Mouse (Mus musculus) midbrain, embryonic 13.5 days (tissue): ENCODE data around the gene Chd6. TPM values are rescaled to one million over a fixed set of nuclear protein-coding genes. Genes with fewer than 3 reads are reported as not detected.

Experiments used
- ATAC-seq: fragments of 200-750 bp; cut with Nextera tagmentation; 2 replicates; pipeline ENCODE4 v1.8.0; 2017; ENCODE audit warnings: mild to moderate bottlenecking, moderate TSS enrichment, moderate library complexity
- H3K27ac ChIP-seq: fragments of 300-500 bp; sonication (generic); 2 replicates; pipeline ENCODE4 v1.5.1; 2015; ENCODE audit warnings: inconsistent platforms, mild to moderate bottlenecking, moderate library complexity
- H3K27me3 ChIP-seq: fragments of 300-500 bp; sonication (generic); 2 replicates; pipeline ENCODE4 v1.6.1; 2015; ENCODE audit warnings: mild to moderate bottlenecking, inconsistent platforms
- H3K36me3 ChIP-seq: fragments of 300-500 bp; sonication (generic); 2 replicates; pipeline ENCODE4 v1.6.1; 2015; ENCODE audit warnings: mild to moderate bottlenecking, inconsistent platforms
- H3K4me1 ChIP-seq: fragments of 300-500 bp; sonication (generic); replicated peaks from 2 replicates; pipeline ENCODE4 v1.6.1; 2015; ENCODE audit warnings: inconsistent platforms
- H3K4me2 ChIP-seq: fragments of 300-500 bp; sonication (generic); replicated peaks from 2 replicates; pipeline ENCODE4 v1.6.1; 2015; ENCODE audit warnings: moderate library complexity, mild to moderate bottlenecking, inconsistent platforms
- H3K4me3 ChIP-seq: fragments of 300-500 bp; sonication (generic); replicated peaks from 2 replicates; pipeline ENCODE4 v1.5.1; 2015; ENCODE audit warnings: mild to moderate bottlenecking, inconsistent platforms
- H3K9ac ChIP-seq: fragments of 300-500 bp; sonication (generic); replicated peaks from 2 replicates; pipeline ENCODE4 v1.6.1; 2015; ENCODE audit warnings: mild to moderate bottlenecking, inconsistent platforms
- H3K9me3 ChIP-seq: fragments of 300-500 bp; sonication (generic); 2 replicates; pipeline ENCODE4 v1.6.1; 2016; ENCODE audit warnings: mild to moderate bottlenecking, inconsistent platforms
- WGBS: fragments of 180-500 bp; shearing (Covaris S2); methylation state at CpG from one replicate; pipeline ENCODE4 v1.1.7; 2015; 5-methylcytosine and 5-hydroxymethylcytosine counted together
- polyA plus RNA-seq: library from polyadenylated mRNA; unstranded; fragments of >200 nt; fragmentation: Nextera tagmentation; extraction: Ambion mirVana; gene quantifications from 2 replicates; pipeline ENCODE4 v1.2.1, GENCODE M21; 2015

Chd6 gene
- 42.6 and 44.9 TPM in 2 replicates for polyA plus RNA-seq

GRCm38 (mm10) chr2:161108933-161109371, at the start of gene Chd6:
Gene Chd6, minus strand, starts transcription at chr2:161109075.
- 0% methylated on average over 24 of the region's 27 CpGs for WGBS
- Histone ChIP-seq H3K27me3 (no peaks in the 10 kb centered on the region), H3K4me2 (peak within 1 kb of the TSS; percentile 70), H3K9me3 (no peaks in the 10 kb centered on the region), H3K4me1 (peaks cover 30% of the 10 kb centered on the region), H3K4me3 (peak within 1 kb of the TSS; percentile 98), H3K36me3 (no peaks in the 10 kb centered on the region), H3K9ac (peak within 1 kb of the TSS; percentile 96), H3K27ac (peak within 1 kb of the TSS; percentile 94)
- ATAC-seq, result peak; percentile 99

GRCm38 (mm10) chr2:161150004-161150842, 41.3 kb upstream of the Chd6 start:
- Histone ChIP-seq H3K9ac (no peak overlapping the region), H3K27ac (peak overlapping the region; percentile 67), H3K27me3 (no peaks in the 10 kb centered on the region), H3K9me3 (no peaks in the 10 kb centered on the region), H3K4me1 (peaks cover 26% of the 10 kb centered on the region), H3K4me3 (no peak overlapping the region), H3K4me2 (no peak overlapping the region), H3K36me3 (no peaks in the 10 kb centered on the region)
- no peak for ATAC-seq
- WGBS, result 59% methylated on average over 7 of the region's 7 CpGs

GRCm38 (mm10) chr2:161148428-161149020, 39.6 kb upstream of the Chd6 start:
- no peaks in the 10 kb centered on the region for H3K36me3 ChIP-seq
- no peak overlapping the region for H3K4me3 ChIP-seq
- H3K27ac ChIP-seq, result peak overlapping the region; percentile 45; the same call in 1 of the 2 replicates
- peaks cover 23% of the 10 kb centered on the region for H3K4me1 ChIP-seq
- no peak overlapping the region for H3K9ac ChIP-seq
- no peaks in the 10 kb centered on the region for H3K27me3 ChIP-seq
- no peaks in the 10 kb centered on the region for H3K9me3 ChIP-seq
- 0 out of 2 replicates have a peak overlapping the region, but pooled peaks have one; percentile 13 for H3K4me2 ChIP-seq
- ATAC-seq, result peak; percentile 74; the same call in 1 of the 2 replicates
- WGBS, result 48% methylated on average over 3 of the region's 3 CpGs

GRCm38 (mm10) chr2:161147656-161148427, 39.0 kb upstream of the Chd6 start:
- H3K4me1 ChIP-seq, result peaks cover 23% of the 10 kb centered on the region
- no peak overlapping the region for H3K9ac ChIP-seq
- peak overlapping the region; percentile 79 for H3K27ac ChIP-seq
- H3K4me3 ChIP-seq, result no peak overlapping the region
- peak; percentile 96 for ATAC-seq
- 38% methylated on average over 4 of the region's 4 CpGs for WGBS
- H3K9me3 ChIP-seq, result no peaks in the 10 kb centered on the region
- H3K36me3 ChIP-seq, result no peaks in the 10 kb centered on the region
- H3K27me3 ChIP-seq, result no peaks in the 10 kb centered on the region
- 0 out of 2 replicates have a peak overlapping the region, but pooled peaks have one; percentile 13 for H3K4me2 ChIP-seq

GRCm38 (mm10) chr2:161144799-161145198, 35.9 kb upstream of the Chd6 start:
- Histone ChIP-seq H3K9ac (no peak overlapping the region), H3K27me3 (no peaks in the 10 kb centered on the region), H3K36me3 (no peaks in the 10 kb centered on the region), H3K9me3 (no peaks in the 10 kb centered on the region), H3K4me3 (no peak overlapping the region), H3K4me2 (no peak overlapping the region), H3K4me1 (peaks cover 18% of the 10 kb centered on the region), H3K27ac (no peak overlapping the region)
- ATAC-seq, result no peak
- WGBS, result 91% methylated on average over 4 of the region's 4 CpGs

GRCm38 (mm10) chr2:161138672-161139536, 30.0 kb upstream of the Chd6 start:
- Histone ChIP-seq H3K4me3 (no peak overlapping the region), H3K4me1 (no peaks in the 10 kb centered on the region), H3K9me3 (no peaks in the 10 kb centered on the region), H3K36me3 (no peaks in the 10 kb centered on the region), H3K27me3 (no peaks in the 10 kb centered on the region), H3K9ac (no peak overlapping the region), H3K4me2 (no peak overlapping the region), H3K27ac (no peak overlapping the region)
- no peak for ATAC-seq
- 69% methylated on average over 11 of the region's 11 CpGs for WGBS

GRCm38 (mm10) chr2:161136999-161137398, 28.1 kb upstream of the Chd6 start:
- Histone ChIP-seq H3K27ac (no peak overlapping the region), H3K27me3 (no peaks in the 10 kb centered on the region), H3K4me3 (no peak overlapping the region), H3K4me1 (no peaks in the 10 kb centered on the region), H3K9me3 (no peaks in the 10 kb centered on the region), H3K36me3 (no peaks in the 10 kb centered on the region), H3K4me2 (no peak overlapping the region), H3K9ac (no peak overlapping the region)
- WGBS, result 82% methylated on average over 3 of the region's 3 CpGs
- ATAC-seq, result no peak

- no peak overlapping the region for H3K4me3 ChIP-seq
- H3K9ac ChIP-seq, result no peak overlapping the region
- H3K36me3 ChIP-seq, result no peaks in the 10 kb centered on the region
- no peak overlapping the region for H3K27ac ChIP-seq
- H3K27me3 ChIP-seq, result no peaks in the 10 kb centered on the region
- H3K9me3 ChIP-seq, result no peaks in the 10 kb centered on the region
- no peak overlapping the region for H3K4me2 ChIP-seq
- no peaks in the 10 kb centered on the region for H3K4me1 ChIP-seq
- no peak for ATAC-seq
- 70% methylated on average over 10 of the region's 10 CpGs for whole genome bisulfite sequencing
Observed at GRCm38 (mm10) chr2:161128367-161129111, 19.7 kb upstream of the Chd6 start.

- ATAC-seq, result no peak
- Histone ChIP-seq H3K27me3 (no peaks in the 10 kb centered on the region), H3K4me3 (no peak overlapping the region), H3K9ac (no peak overlapping the region), H3K27ac (no peak overlapping the region), H3K4me1 (peaks cover 19% of the 10 kb centered on the region), H3K4me2 (no peak overlapping the region), H3K36me3 (no peaks in the 10 kb centered on the region), H3K9me3 (no peaks in the 10 kb centered on the region)
- 87% methylated on average over 5 of the region's 5 CpGs for WGBS
Observed at GRCm38 (mm10) chr2:161112011-161112410, 3.1 kb upstream of the Chd6 start.

GRCm38 (mm10) chr2:161109398-161109821, 535 bp upstream of the Chd6 start:
- Histone ChIP-seq H3K9ac (peak overlapping the region; percentile 76), H3K27ac (peak overlapping the region; percentile 89), H3K36me3 (no peaks in the 10 kb centered on the region), H3K4me3 (peak overlapping the region; percentile 98), H3K4me1 (peaks cover 29% of the 10 kb centered on the region), H3K4me2 (peak overlapping the region; percentile 64), H3K9me3 (no peaks in the 10 kb centered on the region), H3K27me3 (no peaks in the 10 kb centered on the region)
- WGBS, result under 1% methylated on average over 26 of the region's 26 CpGs
- peak; percentile 79 for ATAC-seq
